Mouse (Mus musculus) embryonic facial prominence, embryonic 11.5 days (tissue): ENCODE measurements around the gene Hbb-bs. TPM values are rescaled to one million over a fixed set of nuclear protein-coding genes. Genes with fewer than 3 reads are reported as not detected.
"Not testable (repeated sequence)": the region's sequence is repeated elsewhere in the genome, so short reads cannot be mapped to it uniquely, and the experiment has no call there.

ENCODE experiments used
- ATAC-seq: fragments of 200-750 bp; cut with Nextera tagmentation; replicated peaks from 2 replicates; pipeline ENCODE4 v1.8.0; 2017; ENCODE audit warnings: low read depth; ENCODE audit not compliant: insufficient number of reproducible peaks, low FRiP score, low TSS enrichment
- DNase-seq: peaks from one replicate; pipeline ENCODE4 v3.0.0-alpha.2; 2015; ENCODE audit warnings: low spot score
- H3K27ac ChIP-seq: fragments of 300-500 bp; sonication (generic); replicated peaks from 2 replicates; pipeline ENCODE4 v1.5.1; 2014; ENCODE audit warnings: mild to moderate bottlenecking, low read depth, low read length, control low read depth
- H3K27me3 ChIP-seq: fragments of 300-500 bp; sonication (generic); 2 replicates; pipeline ENCODE4 v1.6.1; 2014; ENCODE audit warnings: mild to moderate bottlenecking, low read length, moderate library complexity, mixed read lengths; ENCODE audit not compliant: control insufficient read depth, insufficient read depth
- H3K36me3 ChIP-seq: fragments of 300-500 bp; sonication (generic); replicated peaks from 2 replicates; pipeline ENCODE4 v1.6.1; 2014; ENCODE audit warnings: low read depth, mild to moderate bottlenecking, low read length, moderate library complexity, mixed read lengths; ENCODE audit not compliant: control insufficient read depth, insufficient read depth
- H3K4me1 ChIP-seq: fragments of 300-500 bp; sonication (generic); 2 replicates; pipeline ENCODE4 v1.6.1; 2014; ENCODE audit warnings: low read length, mixed read lengths; ENCODE audit not compliant: control insufficient read depth, insufficient read depth
- H3K4me2 ChIP-seq: fragments of 300-500 bp; sonication (generic); 2 replicates; pipeline ENCODE4 v1.6.1; 2014; ENCODE audit warnings: low read depth, mild to moderate bottlenecking, control low read depth, low read length, moderate library complexity
- H3K4me3 ChIP-seq: fragments of 300-500 bp; sonication (generic); 2 replicates; pipeline ENCODE4 v1.5.1; 2014; ENCODE audit warnings: low read depth, low read length, control low read depth
- H3K9ac ChIP-seq: fragments of 300-500 bp; sonication (generic); replicated peaks from 2 replicates; pipeline ENCODE4 v1.6.1; 2014; ENCODE audit warnings: mild to moderate bottlenecking, control low read depth, low read length
- H3K9me3 ChIP-seq: fragments of 300-500 bp; sonication (generic); replicated peaks from 2 replicates; pipeline ENCODE4 v1.6.1; 2016; ENCODE audit warnings: mild to moderate bottlenecking, low read length, inconsistent platforms, mixed read lengths; ENCODE audit not compliant: control insufficient read depth
- WGBS: fragments of 180-500 bp; shearing (Covaris S2); extraction: QIAGEN DNeasy Blood & Tissue Kit; methylation state at CpG from one replicate; pipeline ENCODE4 v1.1.7; 2014; 5-methylcytosine and 5-hydroxymethylcytosine counted together
- polyA plus RNA-seq: library from polyadenylated mRNA; unstranded; fragments of >200 nt; fragmentation: Nextera tagmentation; extraction: Ambion mirVana; gene quantifications from 2 replicates; pipeline ENCODE4 v1.2.1, GENCODE M21; 2014

Gene Hbb-bs
- polyA plus RNA-seq, 1 experiment from 2014 or later, result 224 TPM

GRCm38 (mm10) chr7:103859076-103859475, 31.2 kb upstream of the Hbb-bs start:
- H3K4me1 ChIP-seq, result no peaks in the 10 kb centered on the region
- no peak overlapping the region for H3K9ac ChIP-seq
- ATAC-seq (no peak), DNase-seq (no peak)
- no peak overlapping the region for H3K4me3 ChIP-seq
- 77% methylated on average over 2 of the region's 2 CpGs for WGBS
- H3K36me3 ChIP-seq, result no peaks in the 10 kb centered on the region
- H3K27me3 ChIP-seq, result no peaks in the 10 kb centered on the region
- no peaks in the 10 kb centered on the region for H3K9me3 ChIP-seq
- H3K27ac ChIP-seq, result no peak overlapping the region
- H3K4me2 ChIP-seq, result no peak overlapping the region

- no peak overlapping the region for H3K4me3 ChIP-seq
- H3K27ac ChIP-seq, result no peak overlapping the region
- ATAC-seq (no peak), DNase-seq (no peak)
- no peak overlapping the region for H3K9ac ChIP-seq
- 72% methylated on average over 1 of the region's 1 CpGs for WGBS
- no peaks in the 10 kb centered on the region for H3K36me3 ChIP-seq
- H3K27me3 ChIP-seq, result no peaks in the 10 kb centered on the region
- no peaks in the 10 kb centered on the region for H3K9me3 ChIP-seq
- H3K4me1 ChIP-seq, result no peaks in the 10 kb centered on the region
- H3K4me2 ChIP-seq, result no peak overlapping the region
Measured at GRCm38 (mm10) chr7:103854669-103855068, 26.8 kb upstream of the Hbb-bs start.

GRCm38 (mm10) chr7:103853090-103853489, 25.2 kb upstream of the Hbb-bs start, which contains the start of gene Hbb-y:
Gene Hbb-y, minus strand, starts transcription at chr7:103853216.
- no peak within 1 kb of the TSS for H3K9ac ChIP-seq
- H3K36me3 ChIP-seq, result no peaks in the 10 kb centered on the region
- ATAC-seq (no peak), DNase-seq (no peak)
- H3K4me2 ChIP-seq, result no peak within 1 kb of the TSS
- WGBS, result 83% methylated on average over 2 of the region's 2 CpGs
- H3K4me1 ChIP-seq, result no peaks in the 10 kb centered on the region
- H3K9me3 ChIP-seq, result no peaks in the 10 kb centered on the region
- no peak within 1 kb of the TSS for H3K4me3 ChIP-seq
- no peak within 1 kb of the TSS for H3K27ac ChIP-seq
- no peaks in the 10 kb centered on the region for H3K27me3 ChIP-seq

GRCm38 (mm10) chr7:103844525-103845325, 16.8 kb upstream of the Hbb-bs start:
- Histone ChIP-seq H3K36me3 (no peaks in the 10 kb centered on the region), H3K27ac (no peak overlapping the region), H3K27me3 (no peaks in the 10 kb centered on the region), H3K4me1 (no peaks in the 10 kb centered on the region), H3K9ac (no peak overlapping the region), H3K4me3 (no peak overlapping the region), H3K4me2 (no peak overlapping the region), H3K9me3 (no peaks in the 10 kb centered on the region)
- no peak for DNase-seq
- no peak for ATAC-seq
- 46% methylated on average over 2 of the region's 2 CpGs for WGBS

- no peak within 1 kb of the TSS for H3K4me2 ChIP-seq
- H3K4me1 ChIP-seq, result no peaks in the 10 kb centered on the region
- no peak within 1 kb of the TSS for H3K4me3 ChIP-seq
- H3K9me3 ChIP-seq, result no peaks in the 10 kb centered on the region
- DNase-seq, result no peak
- no peaks in the 10 kb centered on the region for H3K27me3 ChIP-seq
- ATAC-seq, result no peak
- H3K36me3 ChIP-seq, result no peaks in the 10 kb centered on the region
- WGBS, result 70% methylated on average over 2 of the region's 2 CpGs
- H3K27ac ChIP-seq, result no peak within 1 kb of the TSS
- no peak within 1 kb of the TSS for H3K9ac ChIP-seq
Measured at GRCm38 (mm10) chr7:103843034-103843433, 15.1 kb upstream of the Hbb-bs start, which contains the start of gene Hbb-bh1. Gene Hbb-bh1, minus strand, starts transcription at chr7:103843164.

- Histone ChIP-seq H3K4me3 (no peak within 1 kb of the TSS), H3K9ac (no peak within 1 kb of the TSS), H3K4me1 (no peaks in the 10 kb centered on the region), H3K27ac (no peak within 1 kb of the TSS), H3K9me3 (no peaks in the 10 kb centered on the region), H3K4me2 (no peak within 1 kb of the TSS), H3K36me3 (no peaks in the 10 kb centered on the region), H3K27me3 (no peaks in the 10 kb centered on the region)
- WGBS, result 77% methylated on average over 3 of the region's 3 CpGs
- DNase-seq (no peak), ATAC-seq (no peak)
Measured at GRCm38 (mm10) chr7:103840268-103840667, 12.4 kb upstream of the Hbb-bs start, which contains the start of gene Hbb-bh2. Gene Hbb-bh2, minus strand, starts transcription at chr7:103840520.

- not testable (repeated sequence) for ATAC-seq, H3K4me2 ChIP-seq, H3K4me3 ChIP-seq, H3K9me3 ChIP-seq, H3K4me1 ChIP-seq, DNase-seq, H3K36me3 ChIP-seq, H3K9ac ChIP-seq, H3K27ac ChIP-seq, H3K27me3 ChIP-seq
- WGBS, result no CpG with 5 or more reads among the region's 2 CpGs
Measured at GRCm38 (mm10) chr7:103827139-103827538, 757 bp downstream of the Hbb-bs start.

GRCm38 (mm10) chr7:103826255-103826887, 1.5 kb downstream of the Hbb-bs start:
- no peak overlapping the region for H3K4me2 ChIP-seq
- H3K4me1 ChIP-seq, result no peaks in the 10 kb centered on the region
- H3K4me3 ChIP-seq, result no peak overlapping the region
- H3K27ac ChIP-seq, result no peak overlapping the region
- DNase-seq, result no peak
- H3K27me3 ChIP-seq, result no peaks in the 10 kb centered on the region
- no peak for ATAC-seq
- WGBS, result 52% methylated on average over 3 of the region's 3 CpGs
- H3K9me3 ChIP-seq, result no peaks in the 10 kb centered on the region
- H3K9ac ChIP-seq, result no peak overlapping the region
- H3K36me3 ChIP-seq, result no peaks in the 10 kb centered on the region
